ENCODE assay signal across 15 mouse cellular contexts in genomic region chr4:88082381-88082780, GRCm38 (mm10).
"Had no signal": no experiment of that assay in that cellular context is flagged by ENCODE, and none has a peak within 500 bp of the region (broad histone marks: within the 10 kb centered on the region; RNA-seq: fewer than 3 reads in every experiment).

No protein-coding gene starts in this region.

- H3K4me2 ChIP-seq: limb, embryonic 13.5 days; neural tube, embryonic 12.5 days had no signal

- H3K4me3 ChIP-seq: limb, embryonic 13.5 days; midbrain, embryonic 10.5 days; myocyte; neural tube, embryonic 12.5 days had no signal

- H3K36me3 ChIP-seq: limb, embryonic 13.5 days; midbrain, embryonic 10.5 days; neural tube, embryonic 12.5 days had no signal

- H3K27me3 ChIP-seq: limb, embryonic 13.5 days; neural tube, embryonic 12.5 days had no signal

- DNase-seq: kidney, adult 11 months; kidney, adult 9 months; kidney, postnatal 36 days; left cerebral cortex, postnatal 4 days; lung, adult 18-20 months; midbrain, embryonic 14.5 days; right cerebral cortex, postnatal 4 days; spleen, adult 18-20 months; thymus, adult 18-20 months; thymus, postnatal 14 days had no signal

- H3K4me1 ChIP-seq: neural tube, embryonic 12.5 days had no signal

- H3K9ac ChIP-seq: limb, embryonic 13.5 days; neural tube, embryonic 12.5 days had no signal

- H3K27ac ChIP-seq: kidney, postnatal 0 days; limb, embryonic 13.5 days; midbrain, embryonic 10.5 days; neural tube, embryonic 12.5 days had no signal

- H3K9me3 ChIP-seq: limb, embryonic 13.5 days; midbrain, embryonic 10.5 days; neural tube, embryonic 12.5 days had no signal
